Mouse (Mus musculus) midbrain, postnatal 0 days (tissue): ENCODE data around the gene Ptprm. TPM values are rescaled to one million over a fixed set of nuclear protein-coding genes. Genes with fewer than 3 reads are reported as not detected.

Experiments used
- ATAC-seq: fragments of 200-750 bp; cut with Nextera tagmentation; 2 replicates; pipeline ENCODE4 v1.8.0; 2017; ENCODE audit warnings: moderate number of reproducible peaks, mild to moderate bottlenecking, moderate TSS enrichment, moderate library complexity; ENCODE audit not compliant: low FRiP score
- DNase-seq: peaks from one replicate; pipeline ENCODE4 v3.0.0-alpha.2; 2015; ENCODE audit warnings: low spot score
- H3K27ac ChIP-seq: fragments of 300-500 bp; sonication (generic); 2 replicates; pipeline ENCODE4 v1.5.1; 2014; ENCODE audit warnings: low read depth, mild to moderate bottlenecking, low read length, mixed read lengths
- H3K27me3 ChIP-seq: fragments of 300-500 bp; sonication (generic); 2 replicates; pipeline ENCODE4 v1.6.1; 2014; ENCODE audit warnings: low read length, control low read depth, mixed read lengths; ENCODE audit not compliant: insufficient read depth
- H3K36me3 ChIP-seq: fragments of 300-500 bp; sonication (generic); 2 replicates; pipeline ENCODE4 v1.6.1; 2014; ENCODE audit warnings: low read length, control low read depth, mixed read lengths; ENCODE audit not compliant: insufficient read depth
- H3K4me1 ChIP-seq: fragments of 300-500 bp; sonication (generic); 2 replicates; pipeline ENCODE4 v1.6.1; 2014; ENCODE audit warnings: mild to moderate bottlenecking, control low read depth, antibody characterized with exemption, low read length, mixed read lengths; ENCODE audit not compliant: insufficient read depth
- H3K4me2 ChIP-seq: fragments of 300-500 bp; sonication (generic); 2 replicates; pipeline ENCODE4 v1.6.1; 2014; ENCODE audit warnings: low read depth, mild to moderate bottlenecking, low read length, mixed read lengths; ENCODE audit not compliant: poor library complexity, severe bottlenecking
- H3K4me3 ChIP-seq: fragments of 300-500 bp; sonication (generic); 2 replicates; pipeline ENCODE4 v1.5.1; 2014; ENCODE audit warnings: low read depth, mild to moderate bottlenecking, low read length, moderate library complexity
- H3K9ac ChIP-seq: fragments of 300-500 bp; sonication (generic); replicated peaks from 2 replicates; pipeline ENCODE4 v1.6.1; 2014; ENCODE audit warnings: mild to moderate bottlenecking, low read length, moderate library complexity, mixed read lengths; ENCODE audit not compliant: poor library complexity, severe bottlenecking
- H3K9me3 ChIP-seq: fragments of 300-500 bp; sonication (generic); 2 replicates; pipeline ENCODE4 v1.6.1; 2016; ENCODE audit warnings: low read length, control low read depth
- CTCF ChIP-seq: IDR thresholded peaks from 2 replicates; pipeline ENCODE4 v1.5.1; 2016; ENCODE audit warnings: antibody characterized with exemption, mild to moderate bottlenecking
- WGBS: fragments of 180-500 bp; shearing (Covaris S2); extraction: QIAGEN DNeasy Blood & Tissue Kit; methylation state at CpG from one replicate; pipeline ENCODE4 v1.1.7; 2014; 5-methylcytosine and 5-hydroxymethylcytosine counted together
- polyA plus RNA-seq: library from polyadenylated mRNA; unstranded; fragments of >200 nt; fragmentation: Nextera tagmentation; extraction: Ambion mirVana; gene quantifications from 2 replicates; pipeline ENCODE4 v1.2.1, GENCODE M21; 2015
- total RNA-seq: library from RNA; depleted of rRNA; stranded (reverse); fragments of >200 nt; gene quantifications from 2 replicates; pipeline ENCODE4 v1.2.3, GENCODE M21; 2014

Gene Ptprm
- total and polyA plus RNA-seq, 2 experiments from 2014 or later = 18.3 to 43.5 TPM

DNA sequence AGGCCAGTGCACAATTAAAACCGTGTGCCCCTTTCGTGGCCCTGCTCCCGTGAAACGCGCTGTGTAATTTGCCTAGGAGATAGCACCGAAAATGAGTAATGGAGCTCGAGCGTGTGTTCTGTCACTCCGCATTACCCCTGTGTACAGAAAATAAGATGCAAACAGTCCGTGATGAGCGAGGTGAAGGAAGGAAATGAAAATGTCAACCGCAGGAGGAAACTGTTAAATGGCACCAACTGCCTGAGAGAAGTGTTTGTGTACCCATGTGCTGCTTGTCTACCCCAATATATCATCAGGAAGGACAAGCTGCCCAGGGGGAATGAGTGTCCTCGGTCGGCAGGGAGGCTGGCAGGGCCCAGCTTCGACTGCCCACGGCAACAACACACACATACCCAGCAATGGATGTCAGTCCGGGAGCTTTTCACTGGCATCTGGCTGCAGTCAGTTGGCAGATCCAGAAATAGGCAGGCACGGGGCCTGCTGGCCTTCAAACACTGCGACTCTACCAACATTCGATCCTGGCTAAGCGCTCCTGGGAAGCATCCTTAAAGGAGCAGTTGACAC lies 79.6 kb downstream of the Ptprm start:
- 45% methylated on average over 21 of the region's 21 CpGs for WGBS
- peak; percentile 65 for ATAC-seq
- H3K4me2 ChIP-seq = no peak overlapping the region
- 0 out of 2 replicates have a peak, but pooled peaks cover 4% of the 10 kb centered on the region for H3K27me3 ChIP-seq
- no peak overlapping the region for H3K4me3 ChIP-seq
- DNase-seq = peak; percentile 84
- H3K36me3 ChIP-seq = no peaks in the 10 kb centered on the region
- H3K4me1 ChIP-seq = 0 out of 2 replicates have a peak, but pooled peaks cover 2% of the 10 kb centered on the region
- H3K9ac ChIP-seq = no peak overlapping the region
- no peak for TF ChIP-seq CTCF
- peak overlapping the region; percentile 14; the same call in 1 of the 2 replicates for H3K27ac ChIP-seq
- H3K9me3 ChIP-seq = no peaks in the 10 kb centered on the region

DNA sequence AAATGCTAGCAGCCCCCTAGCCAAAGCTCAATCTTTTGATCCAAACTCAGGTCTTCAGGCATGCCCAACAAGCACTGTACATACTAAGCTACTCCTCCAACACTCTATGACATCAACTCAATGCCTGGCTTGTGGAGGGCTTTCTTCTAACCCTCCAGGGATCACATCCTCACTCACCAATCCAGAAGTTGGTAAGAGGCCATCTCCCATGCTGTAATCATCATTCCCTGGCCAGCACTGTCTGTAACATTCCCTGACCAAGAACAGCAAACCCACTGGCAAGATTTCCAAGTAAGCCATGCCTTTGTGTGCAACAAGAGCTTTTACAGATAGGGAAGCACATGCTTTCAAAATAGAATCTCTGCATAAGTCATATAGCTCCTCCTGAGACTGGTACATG lies 81.3 kb downstream of the Ptprm start:
- no peak for TF ChIP-seq CTCF
- no peak for ATAC-seq

DNA sequence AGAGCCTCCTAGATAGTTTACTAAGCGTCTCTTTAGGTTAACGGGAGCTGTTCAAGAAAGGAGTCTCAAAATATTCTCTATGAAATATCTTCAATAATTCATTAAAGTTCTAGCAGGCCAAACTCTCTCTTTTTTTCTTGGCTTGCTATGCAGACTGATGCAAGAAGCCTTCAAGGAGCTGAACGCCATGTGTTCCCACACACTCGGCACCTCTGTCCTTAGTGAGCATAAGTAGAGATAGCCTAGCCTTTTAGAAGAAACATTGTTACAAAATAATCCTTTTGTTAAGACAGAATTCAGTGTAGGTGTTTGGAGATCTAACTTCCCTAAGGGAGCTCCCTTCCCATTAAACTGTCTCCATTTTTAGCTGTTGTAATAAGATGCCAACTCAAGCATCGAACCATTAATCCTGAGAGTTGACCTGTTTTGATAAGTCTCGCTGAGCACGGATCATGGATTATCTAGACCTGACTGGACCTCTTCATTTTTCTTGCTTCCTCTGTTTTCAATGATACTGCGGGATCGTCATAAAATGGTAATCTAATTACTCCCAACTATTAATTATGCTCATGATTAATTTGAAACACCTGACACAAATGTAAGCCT lies 85.7 kb downstream of the Ptprm start:
- Histone ChIP-seq H3K4me1 (0 out of 2 replicates have a peak, but pooled peaks cover 4% of the 10 kb centered on the region), H3K36me3 (no peaks in the 10 kb centered on the region), H3K4me3 (no peak overlapping the region), H3K4me2 (no peak overlapping the region), H3K9ac (no peak overlapping the region), H3K27ac (no peak overlapping the region), H3K27me3 (no peaks in the 10 kb centered on the region), H3K9me3 (no peaks in the 10 kb centered on the region)
- no peak for ATAC-seq
- WGBS = 71% methylated on average over 9 of the region's 9 CpGs
- DNase-seq = no peak
- no peak for TF ChIP-seq CTCF

More for the DNA sequence above, 81.3 kb downstream of the Ptprm start:
- Histone ChIP-seq H3K4me3 (no peak overlapping the region), H3K9me3 (no peaks in the 10 kb centered on the region), H3K36me3 (no peaks in the 10 kb centered on the region), H3K27ac (no peak overlapping the region), H3K4me2 (no peak overlapping the region), H3K4me1 (0 out of 2 replicates have a peak, but pooled peaks cover 3% of the 10 kb centered on the region), H3K9ac (no peak overlapping the region), H3K27me3 (no peaks in the 10 kb centered on the region)
- no peak for DNase-seq

DNA sequence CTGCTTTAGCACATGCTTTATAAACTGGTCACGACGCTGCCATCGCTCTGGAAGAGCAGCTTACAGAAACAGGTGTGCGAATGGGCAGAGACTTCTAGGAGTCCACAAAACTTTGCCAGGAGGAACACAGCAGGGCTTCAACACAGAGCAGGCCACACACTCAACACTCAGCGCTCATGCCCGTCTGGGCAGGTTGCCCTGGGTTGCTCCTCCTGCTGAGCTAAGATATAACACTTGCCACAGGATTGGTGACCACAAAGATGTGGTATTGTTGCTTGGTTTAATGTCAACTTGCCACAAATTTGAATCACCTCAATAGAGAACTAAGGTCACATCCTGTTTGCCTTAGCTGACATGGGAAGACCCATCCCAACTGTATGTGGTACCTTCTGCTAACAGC lies 88.0 kb downstream of the Ptprm start:
- 92% methylated on average over 6 of the region's 6 CpGs for WGBS
- H3K9me3 ChIP-seq = no peaks in the 10 kb centered on the region
- no peak for ATAC-seq
- no peak overlapping the region for H3K27ac ChIP-seq
- no peak overlapping the region for H3K4me2 ChIP-seq
- 0 out of 2 replicates have a peak, but pooled peaks cover 4% of the 10 kb centered on the region for H3K4me1 ChIP-seq
- TF ChIP-seq CTCF = no peak
- no peak overlapping the region for H3K9ac ChIP-seq
- H3K27me3 ChIP-seq = no peaks in the 10 kb centered on the region
- DNase-seq = no peak
- H3K36me3 ChIP-seq = no peaks in the 10 kb centered on the region
- H3K4me3 ChIP-seq = no peak overlapping the region

DNA sequence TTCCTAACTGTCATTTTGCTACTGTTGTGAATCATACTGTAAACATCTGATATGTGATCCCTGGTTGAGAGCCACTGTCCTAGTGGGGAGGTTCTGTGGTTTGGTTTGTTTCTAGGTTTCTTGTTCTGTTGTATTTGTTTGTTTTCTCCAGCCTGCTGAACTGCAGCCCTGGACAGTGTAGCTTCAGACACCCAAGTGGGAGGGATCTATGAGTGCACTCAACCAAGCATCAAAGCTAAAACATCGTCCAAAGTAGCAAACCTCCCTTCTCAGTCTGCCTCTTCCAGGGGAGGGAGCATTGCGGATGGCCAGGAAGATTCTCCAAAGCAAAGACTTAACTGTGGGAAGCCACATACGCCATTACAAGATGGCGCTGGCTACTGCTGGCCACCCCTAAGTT lies 88.7 kb downstream of the Ptprm start:
- DNase-seq (no peak), ATAC-seq (no peak)
- Histone ChIP-seq H3K9ac (no peak overlapping the region), H3K27ac (no peak overlapping the region), H3K9me3 (no peaks in the 10 kb centered on the region), H3K27me3 (no peaks in the 10 kb centered on the region), H3K4me3 (no peak overlapping the region), H3K4me2 (no peak overlapping the region), H3K4me1 (0 out of 2 replicates have a peak, but pooled peaks cover 4% of the 10 kb centered on the region), H3K36me3 (no peaks in the 10 kb centered on the region)
- TF ChIP-seq CTCF = no peak
- 87% methylated on average over 4 of the region's 4 CpGs for WGBS

DNA sequence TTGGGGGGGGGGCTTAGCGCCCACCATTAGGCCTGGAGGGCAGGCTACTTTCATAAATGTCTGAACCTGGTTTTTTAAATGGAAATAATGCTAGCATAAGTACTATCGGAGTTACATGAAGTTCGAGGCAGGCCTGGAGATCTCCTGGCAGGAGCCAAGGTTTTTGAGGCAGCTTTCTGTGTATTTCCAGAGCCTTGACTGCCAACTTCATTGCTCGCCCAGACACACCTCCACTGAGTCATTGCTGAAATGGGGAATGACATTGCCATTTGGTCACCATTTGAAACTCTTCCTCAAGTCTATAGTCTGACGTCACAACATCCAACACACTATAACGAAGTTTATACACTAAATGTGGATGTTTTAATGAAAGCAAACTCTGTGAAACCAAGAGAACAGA lies 89.5 kb downstream of the Ptprm start:
- DNase-seq (no peak), ATAC-seq (no peak)
- Histone ChIP-seq H3K4me3 (no peak overlapping the region), H3K27me3 (no peaks in the 10 kb centered on the region), H3K4me1 (0 out of 2 replicates have a peak, but pooled peaks cover 4% of the 10 kb centered on the region), H3K36me3 (no peaks in the 10 kb centered on the region), H3K9me3 (no peaks in the 10 kb centered on the region), H3K27ac (no peak overlapping the region), H3K4me2 (no peak overlapping the region), H3K9ac (no peak overlapping the region)
- TF ChIP-seq CTCF = no peak
- WGBS = 93% methylated on average over 6 of the region's 6 CpGs
